Mouse (Mus musculus): ENCODE measurements at regions not wholly inside any gene's neighbourhood (a gene's known extent, or its start where the extent isn't known, plus 50 kb on each side); places are given as distances from the start of the nearest gene placed in this dataset.

DNA sequence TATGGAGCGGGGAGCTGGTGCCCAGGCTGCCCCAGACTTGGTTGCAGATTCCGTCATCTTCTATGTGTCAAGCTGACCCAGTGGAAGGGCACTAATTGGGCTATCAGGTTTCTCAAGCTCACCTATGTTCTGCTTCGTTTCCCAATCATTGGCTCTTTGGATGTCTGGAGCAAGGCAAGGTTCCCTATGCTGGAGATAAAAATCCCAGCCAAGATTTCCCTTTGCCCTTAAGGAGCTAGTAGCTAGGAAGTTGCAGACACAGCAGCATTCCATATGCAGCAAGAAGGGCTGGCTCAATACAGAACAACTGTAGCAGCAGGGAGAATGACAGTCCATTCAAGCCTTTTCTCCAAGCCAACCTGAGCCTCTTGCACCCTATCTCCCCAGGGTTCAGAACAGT, 159.2 kb upstream of the Zfp706 start:
- no peak for DNase-seq (ENCODE audit: low spot score in 2 of 2)

DNA sequence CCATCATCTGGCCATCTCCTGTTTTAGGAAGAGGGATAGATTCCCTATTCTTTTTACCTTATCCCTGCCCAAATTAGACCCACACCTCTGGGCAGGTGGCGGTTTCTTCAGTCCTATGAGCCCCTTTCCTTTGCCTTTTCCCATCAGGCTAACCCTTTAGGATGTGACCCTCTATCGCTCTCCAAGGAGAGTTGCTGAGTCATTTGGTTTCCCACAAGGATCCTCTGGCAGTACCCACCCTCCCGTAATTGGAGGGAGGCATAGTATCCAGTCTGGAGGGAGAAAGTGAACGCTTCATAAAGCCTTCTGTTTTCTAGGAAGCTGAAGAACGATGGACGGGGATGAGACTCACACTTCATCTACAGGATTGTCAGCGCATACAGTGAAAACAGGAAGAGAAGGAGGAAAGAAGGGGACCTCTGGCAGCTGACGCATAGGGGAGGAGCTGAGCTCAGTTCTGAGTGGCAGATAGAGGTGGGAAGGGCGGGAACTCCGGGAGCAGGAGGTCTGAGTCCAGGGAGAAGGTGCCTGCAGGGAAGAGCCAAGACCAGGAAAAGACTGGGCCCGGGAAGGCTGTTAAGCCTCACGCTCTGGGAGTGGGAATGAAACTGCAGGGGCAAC, 158.4 kb upstream of the Zfp706 start:
- DNase-seq (ENCODE audit: low spot score in 2 of 2), result no peak

DNA sequence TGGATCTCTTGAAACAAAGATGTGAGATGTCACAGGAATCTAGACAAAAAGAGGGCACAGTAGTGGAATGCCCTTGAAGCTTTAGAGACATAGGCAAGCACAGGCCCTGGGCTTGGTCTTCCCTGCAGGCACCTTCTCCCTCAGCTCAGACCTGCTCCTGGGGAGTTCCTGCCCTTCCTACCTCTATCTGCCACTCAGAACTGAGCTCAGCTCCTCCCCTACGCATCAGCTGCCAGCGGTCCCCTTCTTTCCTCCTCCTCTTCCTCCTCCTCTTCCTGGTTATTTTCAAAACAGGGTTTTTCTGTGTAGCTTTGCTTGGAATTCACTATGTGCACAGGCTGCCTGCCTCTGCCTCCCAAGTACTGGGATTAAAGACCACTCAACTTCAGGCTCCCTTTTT, 157.6 kb upstream of the Zfp706 start:
- DNase-seq (ENCODE audit: low spot score in 2 of 2), result no peak

DNA sequence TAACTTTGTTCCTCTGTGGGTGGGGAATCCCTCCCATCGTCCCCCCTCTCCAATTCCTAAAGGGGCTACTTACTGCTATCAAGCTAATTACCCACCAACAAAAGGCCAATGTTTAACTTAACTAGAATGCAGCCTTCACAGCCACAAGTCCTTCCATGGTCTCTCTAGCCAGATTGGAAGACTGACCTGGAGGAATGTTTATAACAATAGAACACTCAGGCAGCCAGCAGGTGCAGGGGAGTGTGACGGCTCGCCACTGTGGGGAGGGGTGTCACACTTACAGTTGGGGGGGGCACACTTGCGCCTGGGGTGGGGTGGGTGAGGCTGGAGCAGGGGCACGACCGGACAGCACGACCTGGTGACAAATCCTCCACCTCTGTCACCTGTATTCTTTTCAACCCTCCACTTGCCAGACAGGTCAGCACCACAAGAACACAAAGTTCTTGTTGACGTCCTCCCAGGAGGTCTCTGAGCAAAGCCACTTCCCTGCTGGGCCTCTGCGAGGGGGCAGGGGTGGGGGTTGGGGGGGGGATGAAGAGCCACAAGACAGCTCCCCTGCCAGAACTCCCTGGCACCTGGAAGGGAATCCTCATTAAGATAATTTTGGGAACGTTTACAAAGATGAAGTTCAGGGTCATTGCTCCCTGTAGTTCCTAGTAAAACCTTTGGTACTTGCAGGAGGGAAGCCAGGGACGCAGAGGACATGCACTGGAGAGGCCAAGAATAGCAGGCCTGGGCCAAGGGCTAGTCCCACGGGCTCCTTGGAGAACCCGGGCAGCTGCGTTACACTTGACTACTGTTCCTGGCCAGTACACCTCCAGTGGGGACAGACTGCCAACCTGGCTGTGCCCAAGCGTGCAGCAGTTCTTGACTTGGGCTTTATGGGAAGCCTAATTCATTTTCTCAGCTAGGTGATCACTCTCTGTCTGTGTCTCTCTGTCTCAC, 156.9 kb upstream of the Zfp706 start:
- no peak for DNase-seq (ENCODE audit: low spot score in 2 of 2)

DNA sequence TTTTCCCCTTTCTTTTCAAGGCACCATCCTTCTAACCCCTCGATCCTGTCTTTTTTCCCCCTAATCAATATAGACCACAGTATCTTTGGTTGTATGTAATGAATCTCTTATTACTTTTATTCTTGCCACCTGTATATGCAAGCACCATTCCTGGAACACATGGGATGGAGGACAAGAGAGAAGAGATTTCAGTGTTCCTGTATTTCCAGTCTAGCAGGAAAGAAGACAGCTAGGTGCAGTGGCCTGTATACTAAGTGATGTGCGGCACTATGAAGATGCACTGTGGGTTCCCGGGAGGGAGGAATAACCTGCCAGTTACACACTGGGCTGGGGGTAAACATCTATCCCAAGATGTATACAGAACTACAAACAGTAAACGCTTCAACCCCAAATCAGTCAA, 152.4 kb upstream of the Zfp706 start:
- DNase-seq (ENCODE audit: low spot score in 2 of 2), result no peak

DNA sequence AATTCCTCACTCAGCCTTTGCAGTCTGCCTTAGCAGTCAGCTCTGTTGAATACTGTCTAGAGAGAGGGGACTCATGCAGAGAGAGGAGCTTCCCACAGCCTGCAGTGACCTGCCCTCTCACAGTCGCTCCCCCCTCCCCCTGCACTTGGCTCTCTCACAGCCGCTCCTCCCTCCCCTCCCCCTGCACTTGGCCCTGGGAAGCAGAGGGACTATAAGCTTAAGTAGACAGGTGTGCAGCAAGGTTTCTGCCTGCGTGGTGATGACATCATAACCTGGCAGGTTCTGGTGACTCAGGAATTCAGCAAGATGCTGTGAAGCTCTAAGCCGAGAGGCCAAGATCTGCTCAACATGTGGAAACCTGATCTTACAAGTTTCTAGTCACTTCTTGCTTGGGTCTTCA, 151.8 kb upstream of the Zfp706 start:
- no peak for DNase-seq (ENCODE audit: low spot score in 2 of 2)

DNA sequence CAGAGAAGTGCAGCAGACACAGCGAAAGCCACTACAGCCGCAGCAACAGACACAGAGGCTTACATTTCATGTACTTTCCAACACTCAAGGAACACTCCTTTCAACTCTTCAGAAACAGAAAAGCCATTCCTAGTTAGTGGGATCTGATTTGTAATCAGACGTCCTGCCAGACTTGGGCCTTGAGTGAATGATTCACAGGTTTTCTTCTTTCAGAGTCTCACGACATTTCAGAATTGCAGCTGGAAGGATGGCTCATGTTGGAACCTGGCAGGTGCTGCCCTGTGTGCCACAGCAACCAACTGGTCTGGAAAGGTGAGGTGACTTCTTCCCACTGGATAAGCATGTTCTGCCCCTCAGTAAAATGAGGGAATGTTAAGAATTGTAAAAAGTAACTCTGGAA, 149.8 kb upstream of the Zfp706 start:
- DNase-seq (ENCODE audit: low spot score in 2 of 2), result no peak

DNA sequence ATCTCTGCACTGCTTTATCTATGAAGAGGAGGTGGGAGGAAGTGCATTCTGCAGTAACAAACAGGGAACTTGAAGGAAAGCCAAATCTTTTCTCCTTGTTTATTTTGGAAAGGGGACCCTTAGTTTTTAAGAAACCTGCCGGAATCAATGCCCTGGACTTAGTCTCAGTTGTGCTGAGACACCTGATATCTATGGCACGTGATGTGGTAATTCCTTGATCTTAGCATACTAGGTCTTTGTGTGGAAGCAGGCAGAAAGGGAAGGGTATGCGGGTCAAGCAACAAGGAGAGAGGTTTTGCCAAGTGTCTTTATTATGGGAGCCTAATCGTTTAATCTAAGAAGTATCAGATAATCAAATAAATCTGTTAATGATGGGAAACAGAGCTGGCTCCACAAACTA, 147.4 kb upstream of the Zfp706 start:
- DNase-seq (ENCODE audit: low spot score in 2 of 2), result no peak

DNA sequence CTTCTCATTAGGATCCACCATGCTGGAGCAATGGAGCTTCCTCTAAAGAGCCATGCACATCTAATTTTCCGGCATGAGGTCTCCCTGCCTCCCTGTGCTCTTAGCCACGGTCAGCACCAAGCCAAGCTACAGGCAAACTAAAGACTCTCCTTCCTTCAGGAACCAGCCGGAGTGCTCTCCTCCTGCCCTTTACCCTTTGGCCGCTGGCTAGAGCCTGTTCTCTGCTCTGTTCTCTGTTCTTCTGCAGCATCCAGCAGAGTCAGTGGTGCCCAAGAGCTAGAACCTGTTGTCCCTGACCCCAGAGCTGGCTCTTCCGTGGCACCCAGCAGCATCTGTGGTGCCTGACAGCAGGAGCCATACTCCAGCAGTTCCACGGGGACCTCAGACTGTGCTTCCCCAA, 145.6 kb upstream of the Zfp706 start:
- no peak for DNase-seq (ENCODE audit: low spot score in 2 of 2)

DNA sequence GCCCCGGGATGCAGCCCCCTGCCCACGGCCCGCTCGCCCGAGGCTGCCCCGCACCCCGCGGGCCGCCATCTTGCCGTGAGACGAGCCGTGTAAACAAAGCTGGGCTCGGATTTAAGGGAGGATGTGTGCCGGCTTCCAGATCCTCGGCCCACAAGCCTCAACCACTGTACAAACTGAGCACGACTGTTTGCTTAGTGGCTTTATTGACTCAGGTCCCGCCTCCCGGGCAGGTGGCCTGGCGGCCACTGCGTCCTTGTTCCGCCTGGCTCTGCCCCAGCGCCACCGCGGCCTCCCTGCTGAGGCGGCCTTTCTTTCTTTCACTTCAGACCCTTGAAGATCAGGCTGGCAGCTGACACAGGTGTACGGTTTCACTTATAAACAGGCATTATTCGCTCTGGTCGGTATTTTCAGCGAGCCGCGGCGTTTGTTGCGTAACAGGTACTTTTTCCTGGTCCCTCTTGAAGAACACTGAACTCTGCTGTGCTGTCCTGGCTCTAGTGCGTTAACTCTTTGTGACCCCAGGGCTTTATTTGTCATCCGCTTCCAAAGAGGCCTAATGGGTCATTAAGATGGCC, 128.1 kb upstream of the Zfp706 start:
- peak; percentile 49 to 58 for DNase-seq (ENCODE audit: low spot score in 2 of 2)

DNA sequence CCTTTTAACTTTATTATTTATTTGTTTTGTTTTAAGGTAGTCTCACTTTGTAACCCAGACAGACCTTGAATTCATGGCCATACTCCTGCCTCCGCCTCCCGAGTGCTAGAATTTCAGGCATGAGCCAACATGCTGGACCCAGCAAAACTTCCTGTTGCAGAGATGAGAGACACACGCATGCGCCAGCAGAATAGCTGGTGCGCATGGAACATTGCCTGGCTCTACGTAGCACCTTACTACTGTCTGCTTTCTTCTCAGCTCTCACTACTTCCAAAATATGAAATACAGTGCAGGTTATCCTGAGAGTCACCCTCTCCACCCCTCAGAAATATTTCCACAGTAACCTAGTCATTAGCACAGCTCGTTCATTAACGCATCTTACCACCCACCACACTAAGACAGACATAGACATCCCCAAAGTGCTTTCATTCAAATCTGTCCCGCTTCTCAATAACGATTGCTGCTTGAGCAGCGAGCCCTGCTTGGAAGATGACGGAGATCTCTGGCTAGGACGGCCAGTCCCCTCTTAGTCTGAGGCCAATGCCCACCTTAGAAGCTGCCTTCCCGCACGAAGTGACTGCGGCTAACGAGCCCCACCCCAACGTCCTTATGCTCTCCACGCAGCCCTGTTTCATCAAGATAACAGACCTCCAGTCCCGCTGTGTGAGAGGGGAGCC, 127.5 kb upstream of the Zfp706 start:
- DNase-seq (ENCODE audit: low spot score in 2 of 2), result peak; percentile 67 to 74

DNA sequence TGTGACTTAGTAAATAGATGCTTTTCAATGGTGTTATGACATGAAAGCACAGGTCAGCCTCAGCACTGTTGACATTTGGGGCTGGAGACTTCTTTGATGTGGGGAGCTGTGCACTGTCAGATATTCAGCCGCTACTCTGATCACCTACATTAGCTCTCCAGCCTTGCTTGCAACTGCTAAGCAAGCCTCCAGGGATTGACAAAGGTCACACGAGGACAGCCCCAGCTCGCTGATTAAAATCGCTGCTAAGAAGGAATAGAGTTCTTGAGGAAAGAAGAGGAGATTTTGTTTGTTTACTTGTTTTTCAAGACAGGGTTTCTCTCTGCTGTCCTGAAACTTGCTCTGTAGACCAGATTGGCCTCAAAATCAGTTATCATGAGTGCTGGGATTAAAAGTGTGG, 126.8 kb upstream of the Zfp706 start:
- peak in 1 of 2 experiments; percentile 44 for DNase-seq (ENCODE audit: low spot score in 2 of 2)

DNA sequence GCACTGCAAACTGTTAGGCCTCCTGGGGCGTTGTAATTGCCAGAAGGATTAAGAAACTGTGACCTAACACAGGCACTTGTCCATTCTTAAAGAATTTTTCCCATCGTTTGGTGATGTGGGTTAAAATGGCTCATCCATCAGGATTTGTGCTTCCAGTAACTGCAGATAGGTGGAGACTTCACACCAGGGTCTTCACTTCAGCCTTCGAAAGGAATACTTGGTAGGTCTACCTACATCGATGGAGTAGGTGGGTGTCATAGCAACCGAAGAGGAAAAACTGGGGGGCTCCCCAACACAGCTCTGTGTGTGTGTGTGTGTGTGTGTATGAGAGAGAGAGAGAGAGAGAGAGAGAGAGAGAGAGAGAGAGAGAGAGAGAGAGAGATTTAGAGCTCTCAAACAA, 126.3 kb upstream of the Zfp706 start:
- DNase-seq (ENCODE audit: low spot score in 2 of 2), result peak; percentile 65 to 79

DNA sequence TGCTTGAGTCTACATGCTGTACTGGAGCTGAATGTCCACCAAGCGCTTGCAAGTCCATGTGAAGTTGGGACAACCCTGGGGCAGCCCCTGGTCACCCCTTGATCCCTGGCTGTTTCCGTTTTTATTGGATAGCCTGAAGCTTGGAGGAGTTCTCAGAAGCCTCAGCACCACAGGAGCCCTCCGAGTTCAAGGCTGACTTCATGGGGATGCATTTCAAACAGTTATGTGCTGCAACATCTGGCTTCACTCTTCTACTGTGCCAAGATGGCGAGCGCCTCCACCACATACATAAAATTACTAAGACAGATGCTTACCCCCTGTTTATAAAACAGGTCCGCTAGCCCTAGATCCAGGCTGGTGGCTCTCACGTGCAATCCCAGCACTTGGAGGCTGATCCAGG, 120.1 kb upstream of the Zfp706 start:
- no peak for DNase-seq (ENCODE audit: low spot score in 2 of 2)

DNA sequence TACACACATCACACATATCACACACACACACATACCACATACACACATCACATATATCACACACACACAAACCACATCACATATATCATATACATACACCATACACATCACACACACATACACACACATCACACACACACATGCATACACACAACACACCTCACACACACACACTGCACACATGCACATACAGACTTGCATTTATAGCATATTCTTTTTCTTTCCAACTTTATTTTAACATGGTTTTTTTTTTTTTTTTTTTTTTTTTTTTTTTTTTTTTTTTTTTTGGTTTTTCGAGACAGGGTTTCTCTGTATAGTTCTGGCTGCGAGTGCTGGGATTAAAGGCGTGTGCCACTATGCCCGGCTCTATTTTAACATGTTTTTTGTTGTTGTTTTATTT, 119.6 kb upstream of the Zfp706 start:
- DNase-seq (ENCODE audit: low spot score in 2 of 2), result no peak

DNA sequence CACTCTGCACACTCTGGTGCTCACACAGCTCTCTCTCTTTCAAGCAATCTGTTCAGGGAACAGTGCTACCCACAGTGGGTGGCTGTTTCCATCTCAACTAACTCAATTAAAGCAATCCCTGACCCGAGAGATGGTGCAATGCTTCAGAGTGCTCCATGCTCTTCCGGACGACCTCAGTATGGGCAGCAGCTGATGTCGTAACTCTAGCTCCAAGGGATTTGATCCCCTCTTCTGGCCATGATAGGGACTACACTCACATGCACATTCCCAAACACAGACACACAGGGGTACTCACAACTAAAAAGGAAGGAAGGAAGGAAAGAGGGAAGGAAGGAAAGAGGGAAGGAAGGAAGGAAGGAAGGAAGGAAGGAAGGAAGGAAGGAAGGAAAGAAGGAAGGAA, 118.2 kb upstream of the Zfp706 start:
- DNase-seq (ENCODE audit: low spot score in 2 of 2), result no peak

DNA sequence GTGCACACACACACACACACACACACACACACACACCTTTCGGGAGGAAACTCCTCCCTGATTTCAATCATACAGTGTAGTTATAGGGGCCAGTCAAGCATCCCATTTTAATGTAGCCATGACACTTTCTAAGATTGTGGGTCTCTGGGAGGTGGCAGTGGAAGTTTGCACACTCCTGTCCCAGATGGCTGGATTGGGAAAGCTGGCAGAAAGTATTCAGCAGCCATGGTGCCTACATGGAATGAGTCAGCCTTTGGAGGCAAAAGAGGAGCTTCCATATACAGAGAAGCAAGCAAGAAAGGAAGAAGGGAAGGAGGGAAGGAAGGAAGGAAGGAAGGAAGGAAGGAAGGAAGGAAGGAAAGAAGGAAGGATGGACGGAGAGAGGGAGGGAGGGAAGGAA, 117.4 kb upstream of the Zfp706 start:
- no peak for DNase-seq (ENCODE audit: low spot score in 2 of 2)

DNA sequence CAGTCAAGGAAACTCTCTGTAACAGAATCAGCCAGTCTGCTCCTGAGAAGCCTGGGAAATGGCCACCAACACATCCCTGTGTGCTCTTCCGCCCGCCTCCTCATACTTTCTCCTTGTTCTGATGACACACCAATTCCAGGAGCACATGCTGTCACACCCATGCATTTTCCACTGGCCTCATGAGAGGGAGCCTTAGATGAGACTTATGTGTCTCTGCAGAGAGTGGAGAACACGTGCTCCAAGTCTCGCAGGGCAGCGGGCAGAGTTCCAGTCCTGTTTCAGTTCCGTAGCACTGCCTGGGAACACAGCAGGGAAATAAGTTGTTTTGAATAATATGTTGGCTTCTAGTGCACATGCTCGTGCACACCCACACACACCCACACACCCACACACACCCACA, 116.7 kb upstream of the Zfp706 start:
- DNase-seq (ENCODE audit: low spot score in 2 of 2), result peak in 1 of 2 experiments; percentile 57

DNA sequence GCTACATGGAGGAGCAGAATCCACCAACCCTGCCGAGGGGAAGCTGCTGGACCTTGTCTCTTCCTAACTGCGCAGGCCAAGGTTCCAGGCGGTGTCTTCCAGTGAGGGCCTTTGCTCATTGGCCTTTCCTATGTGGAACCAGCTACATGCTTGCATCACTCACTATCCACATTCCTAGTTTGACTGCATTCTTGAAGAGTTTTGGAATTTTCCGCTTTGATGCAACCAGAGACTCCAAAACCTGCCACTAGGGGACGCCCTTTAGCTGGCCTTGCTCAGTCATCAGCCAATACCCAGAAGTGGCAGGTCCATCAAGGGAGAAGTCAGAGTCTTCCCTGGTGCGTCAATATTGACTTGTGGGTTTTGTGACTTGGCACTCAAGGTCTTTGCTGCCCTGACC, 112.8 kb upstream of the Zfp706 start:
- peak; percentile 70 to 83 for DNase-seq (ENCODE audit: low spot score in 2 of 2)

DNA sequence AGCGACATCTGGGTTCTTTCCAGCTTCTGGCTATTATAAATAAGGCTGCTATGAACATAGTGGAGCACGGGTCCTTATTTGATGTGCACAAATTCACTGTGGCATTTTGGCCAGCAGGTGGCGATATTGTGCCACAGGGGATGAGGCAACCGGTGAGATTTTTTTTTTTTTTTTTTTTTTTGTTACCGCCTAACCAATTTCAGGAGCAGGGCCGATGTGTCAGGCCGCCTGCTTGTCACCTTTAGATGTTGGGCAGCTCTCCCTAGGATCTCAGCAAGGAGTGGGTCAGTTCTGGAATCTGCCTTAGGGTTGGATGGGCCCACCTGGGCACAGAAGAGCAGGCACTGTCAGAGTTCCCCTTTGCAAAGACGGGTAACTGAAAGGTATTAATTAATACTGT, 106.5 kb upstream of the Zfp706 start:
- peak; percentile 63 to 85 for DNase-seq (ENCODE audit: low spot score in 2 of 2)

DNA sequence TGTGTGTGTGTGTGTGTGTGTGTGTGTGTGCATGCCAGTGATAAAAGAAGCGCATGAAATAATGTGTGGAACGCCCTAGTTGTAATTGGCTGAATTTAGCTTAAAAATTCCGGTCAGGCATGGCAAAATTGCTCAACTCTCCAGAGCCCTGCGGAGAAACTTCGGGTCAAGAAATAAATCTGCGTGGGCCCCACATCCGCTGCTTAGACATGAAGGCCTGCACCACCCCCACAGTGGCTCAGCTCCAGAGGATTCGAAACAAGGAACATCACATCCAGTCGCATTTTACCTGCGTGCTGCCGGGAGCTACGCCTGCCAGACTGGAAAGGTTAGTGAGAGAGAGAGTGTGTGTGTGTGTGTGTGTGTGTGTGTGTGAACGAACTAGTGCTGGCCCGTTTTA, 102.9 kb upstream of the Zfp706 start:
- DNase-seq (ENCODE audit: low spot score in 2 of 2), result no peak

DNA sequence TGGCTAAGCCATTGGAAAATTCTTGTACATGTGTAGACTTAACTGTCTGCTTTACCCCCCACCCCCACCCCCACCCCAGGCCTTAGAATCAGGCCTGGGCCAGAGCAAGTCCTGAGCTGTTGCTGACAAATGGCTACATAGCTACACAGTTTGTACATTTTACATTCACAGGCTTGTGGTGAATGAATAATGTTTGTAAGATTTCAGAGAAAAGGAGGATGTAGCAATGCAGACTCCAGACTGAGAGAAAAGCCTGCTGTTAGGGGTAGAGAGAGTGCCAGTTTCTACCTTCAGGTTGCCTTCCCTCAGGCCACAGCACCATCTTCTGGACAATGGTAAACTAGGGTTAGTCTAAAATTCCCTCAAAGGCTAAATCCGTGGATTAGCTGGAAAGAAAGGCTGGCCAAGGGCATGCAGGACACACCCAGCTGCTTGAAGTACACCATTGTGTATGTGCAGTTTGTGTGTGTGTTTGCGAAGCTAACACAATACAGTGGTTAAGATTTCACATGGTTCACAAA, 94.5 kb upstream of the Zfp706 start:
- DNase-seq (ENCODE audit: low spot score in 2 of 2), result no peak

Measured in right cerebral cortex, postnatal 10 days (tissue).